Comparison of ENCODE assay signal across 8 mouse cellular contexts in genomic region chr8:70743656-70744590, GRCm38 (mm10). TPM values are rescaled to one million over a fixed set of nuclear protein-coding genes. Genes with fewer than 3 reads are reported as not detected.
DNase-seq lines count a peak whose midpoint lies in the region; ATAC-seq and TF ChIP-seq lines count a peak whose summit lies in the region.

No protein-coding gene starts in this region.

- H3K4me2 ChIP-seq in forebrain, embryonic 15.5 days (replicated peaks): peak overlapping the region; percentile 50
- H3K4me2 ChIP-seq in limb, embryonic 11.5 days (ENCODE audit: low read depth, severe bottlenecking): peak overlapping the region; percentile 43
- H3K4me2 ChIP-seq in midbrain, embryonic 12.5 days (replicated peaks): peak overlapping the region; percentile 51

- TF ChIP-seq CTCF in bone marrow macrophage, adult 2 months (IDR thresholded peaks at IDR 0.05; ENCODE audit: low read depth, low read length): no peak

- H3K9ac ChIP-seq in forebrain, embryonic 15.5 days (replicated peaks): peak overlapping the region; percentile 49
- 0 out of 2 replicates have a peak overlapping the region, but pooled peaks have one; percentile 17 for H3K9ac ChIP-seq in limb, embryonic 11.5 days (ENCODE audit: low read length)
- peak overlapping the region; percentile 41; the same call in 1 of the 2 replicates for H3K9ac ChIP-seq in midbrain, embryonic 12.5 days (replicated peaks)

- no peaks in the 10 kb centered on the region for H3K9me3 ChIP-seq in forebrain, embryonic 15.5 days
- no peaks in the 10 kb centered on the region for H3K9me3 ChIP-seq in hindbrain, embryonic 10.5 days
- no peaks in the 10 kb centered on the region for H3K9me3 ChIP-seq in limb, embryonic 11.5 days (ENCODE audit: control insufficient read depth, low read length)
- H3K9me3 ChIP-seq in midbrain, embryonic 12.5 days: no peaks in the 10 kb centered on the region

- WGBS in forebrain, embryonic 15.5 days: 3% methylated on average over 48 of the region's 48 CpGs
- 4% methylated on average over 48 of the region's 48 CpGs for WGBS in hindbrain, embryonic 10.5 days
- whole genome bisulfite sequencing in limb, embryonic 11.5 days: 5% methylated on average over 48 of the region's 48 CpGs
- 3% methylated on average over 48 of the region's 48 CpGs for WGBS in midbrain, embryonic 12.5 days

- no peaks in the 10 kb centered on the region for H3K36me3 ChIP-seq in forebrain, embryonic 15.5 days
- no peaks in the 10 kb centered on the region for H3K36me3 ChIP-seq in hindbrain, embryonic 10.5 days
- H3K36me3 ChIP-seq in limb, embryonic 11.5 days (ENCODE audit: control insufficient read depth, insufficient read depth, low read length): no peaks in the 10 kb centered on the region
- no peaks in the 10 kb centered on the region for H3K36me3 ChIP-seq in midbrain, embryonic 12.5 days

- peaks cover 56% of the 10 kb centered on the region for H3K27me3 ChIP-seq in forebrain, embryonic 15.5 days
- H3K27me3 ChIP-seq in hindbrain, embryonic 10.5 days (ENCODE audit: insufficient read depth, poor library complexity, severe bottlenecking): peaks cover 89% of the 10 kb centered on the region
- peaks cover 58% of the 10 kb centered on the region for H3K27me3 ChIP-seq in limb, embryonic 11.5 days (ENCODE audit: control insufficient read depth, insufficient read depth, low read length)
- peaks cover 84% of the 10 kb centered on the region for H3K27me3 ChIP-seq in midbrain, embryonic 12.5 days

- peaks cover 5% of the 10 kb centered on the region; the same call in 1 of the 2 replicates for H3K4me1 ChIP-seq in bone marrow macrophage, adult 2 months (ENCODE audit: control insufficient read depth, insufficient read depth, low read length)
- H3K4me1 ChIP-seq in forebrain, embryonic 15.5 days: peaks cover 18% of the 10 kb centered on the region
- peaks cover 23% of the 10 kb centered on the region for H3K4me1 ChIP-seq in hindbrain, embryonic 10.5 days (replicated peaks)
- H3K4me1 ChIP-seq in limb, embryonic 11.5 days (ENCODE audit: control insufficient read depth, insufficient read depth, low read length): peaks cover 9% of the 10 kb centered on the region
- H3K4me1 ChIP-seq in midbrain, embryonic 12.5 days: peaks cover 21% of the 10 kb centered on the region

- DNase-seq in cerebellum, adult 11 months: no peak
- peak; percentile 45 for DNase-seq in hindbrain, embryonic 10.5 days (ENCODE audit: low spot score)
- no peak for DNase-seq in limb, embryonic 11.5 days (ENCODE audit: low spot score)
- no peak for DNase-seq in ovary, postnatal 10 days (ENCODE audit: low spot score)

- TF ChIP-seq POLR2A in bone marrow macrophage, adult 2 months (IDR thresholded peaks at IDR 0.05; ENCODE audit: borderline replicate concordance, low read depth, low read length): no peak

- 0 out of 2 replicates have a peak, but pooled peaks have one; percentile 12 for ATAC-seq in cerebellum, adult (ENCODE audit: insufficient number of reproducible peaks, low FRiP score, low TSS enrichment)
- ATAC-seq in forebrain, embryonic 15.5 days (replicated peaks): peak; percentile 20; the same call in 1 of the 2 replicates
- no peak for ATAC-seq in limb, embryonic 11.5 days (ENCODE audit: insufficient number of reproducible peaks, low FRiP score, low TSS enrichment, low read depth)
- ATAC-seq in midbrain, embryonic 12.5 days (ENCODE audit: low FRiP score, low read depth): peak; percentile 27; the same call in 1 of the 2 replicates

- H3K4me3 ChIP-seq in bone marrow macrophage, adult 2 months (ENCODE audit: insufficient read depth, low read length): peak overlapping the region; percentile 54
- H3K4me3 ChIP-seq in forebrain, embryonic 15.5 days: peak overlapping the region; percentile 37
- H3K4me3 ChIP-seq in hindbrain, embryonic 10.5 days: peak overlapping the region; percentile 49
- H3K4me3 ChIP-seq in limb, embryonic 11.5 days (ENCODE audit: low read depth, low read length): peak overlapping the region; percentile 20; the same call in 1 of the 2 replicates
- H3K4me3 ChIP-seq in midbrain, embryonic 12.5 days: peak overlapping the region; percentile 27

- H3K27ac ChIP-seq in bone marrow macrophage, adult 2 months (ENCODE audit: insufficient read depth, low read depth, low read length): no peak overlapping the region
- no peak overlapping the region for H3K27ac ChIP-seq in forebrain, embryonic 15.5 days (replicated peaks)
- peak overlapping the region; percentile 80 for H3K27ac ChIP-seq in hindbrain, embryonic 10.5 days
- no peak overlapping the region for H3K27ac ChIP-seq in limb, embryonic 11.5 days (replicated peaks; ENCODE audit: low read depth, low read length)
- no peak overlapping the region for H3K27ac ChIP-seq in midbrain, embryonic 12.5 days (replicated peaks)

RNA-seq across cellular contexts. Expression of gene Rab3a, which starts 10.6 kb away (rescaled TPM):
- polyA plus RNA-seq in bone marrow macrophage, adult 2 months (2012; ENCODE audit: insufficient read depth, insufficient read length, missing spikeins): 7.9 and 9.4 TPM in 2 replicates
- 319 and 328 TPM in 2 replicates for polyA plus RNA-seq in forebrain, embryonic 15.5 days (2015; fragmentation: Nextera tagmentation; extraction: Ambion mirVana)
- 24.8 and 70.3 TPM in 2 replicates for polyA plus RNA-seq in hindbrain, embryonic 10.5 days (2016; fragmentation: Nextera tagmentation; extraction: Ambion mirVana)
- polyA plus RNA-seq in limb, embryonic 11.5 days (2014; fragmentation: Nextera tagmentation; extraction: Ambion mirVana): 11.6 and 12.3 TPM in 2 replicates
- polyA plus RNA-seq in midbrain, embryonic 12.5 days (2016; fragmentation: Nextera tagmentation; extraction: Ambion mirVana): 98.9 and 102 TPM in 2 replicates

RNA-seq across cellular contexts. Expression of gene Mpv17l2, which starts 16.8 kb away (rescaled TPM):
- 32.4 and 33.7 TPM in 2 replicates for polyA plus RNA-seq in bone marrow macrophage, adult 2 months (2012; ENCODE audit: insufficient read depth, insufficient read length, missing spikeins)
- polyA plus RNA-seq in forebrain, embryonic 15.5 days (2015; fragmentation: Nextera tagmentation; extraction: Ambion mirVana): 51.5 and 57.7 TPM in 2 replicates
- polyA plus RNA-seq in hindbrain, embryonic 10.5 days (2016; fragmentation: Nextera tagmentation; extraction: Ambion mirVana): 35.0 and 40.6 TPM in 2 replicates
- polyA plus RNA-seq in limb, embryonic 11.5 days (2014; fragmentation: Nextera tagmentation; extraction: Ambion mirVana): 23.1 and 23.6 TPM in 2 replicates
- polyA plus RNA-seq in midbrain, embryonic 12.5 days (2016; fragmentation: Nextera tagmentation; extraction: Ambion mirVana): 35.4 and 37.3 TPM in 2 replicates

RNA-seq across cellular contexts. Expression of gene Pde4c, which starts 20.4 kb away (rescaled TPM):
- not detected in 2 replicates for polyA plus RNA-seq in bone marrow macrophage, adult 2 months (2012; ENCODE audit: insufficient read depth, insufficient read length, missing spikeins)
- polyA plus RNA-seq in forebrain, embryonic 15.5 days (2015; fragmentation: Nextera tagmentation; extraction: Ambion mirVana): 0.13 and 0.22 TPM in 2 replicates
- 0.63 and 0.69 TPM in 2 replicates for polyA plus RNA-seq in hindbrain, embryonic 10.5 days (2016; fragmentation: Nextera tagmentation; extraction: Ambion mirVana)
- 0.08 and 0.13 TPM in 2 replicates for polyA plus RNA-seq in limb, embryonic 11.5 days (2014; fragmentation: Nextera tagmentation; extraction: Ambion mirVana)
- polyA plus RNA-seq in midbrain, embryonic 12.5 days (2016; fragmentation: Nextera tagmentation; extraction: Ambion mirVana): 0.15 and 0.39 TPM in 2 replicates

RNA-seq across cellular contexts. Expression of gene Gm3336, which starts 25.6 kb away (rescaled TPM):
- not detected in 2 replicates for polyA plus RNA-seq in bone marrow macrophage, adult 2 months (2012; ENCODE audit: insufficient read depth, insufficient read length, missing spikeins)
- polyA plus RNA-seq in forebrain, embryonic 15.5 days (2015; fragmentation: Nextera tagmentation; extraction: Ambion mirVana): not detected in 2 replicates
- polyA plus RNA-seq in hindbrain, embryonic 10.5 days (2016; fragmentation: Nextera tagmentation; extraction: Ambion mirVana): not detected in 2 replicates
- not detected in 2 replicates for polyA plus RNA-seq in limb, embryonic 11.5 days (2014; fragmentation: Nextera tagmentation; extraction: Ambion mirVana)
- not detected in 2 replicates for polyA plus RNA-seq in midbrain, embryonic 12.5 days (2016; fragmentation: Nextera tagmentation; extraction: Ambion mirVana)

RNA-seq across cellular contexts. Expression of gene Pik3r2, which starts 32.6 kb away (rescaled TPM):
- polyA plus RNA-seq in bone marrow macrophage, adult 2 months (2012; ENCODE audit: insufficient read depth, insufficient read length, missing spikeins): 26.9 and 27.5 TPM in 2 replicates
- polyA plus RNA-seq in forebrain, embryonic 15.5 days (2015; fragmentation: Nextera tagmentation; extraction: Ambion mirVana): 126 and 127 TPM in 2 replicates
- 73.4 and 82.1 TPM in 2 replicates for polyA plus RNA-seq in hindbrain, embryonic 10.5 days (2016; fragmentation: Nextera tagmentation; extraction: Ambion mirVana)
- polyA plus RNA-seq in limb, embryonic 11.5 days (2014; fragmentation: Nextera tagmentation; extraction: Ambion mirVana): 46.9 and 48.3 TPM in 2 replicates
- polyA plus RNA-seq in midbrain, embryonic 12.5 days (2016; fragmentation: Nextera tagmentation; extraction: Ambion mirVana): 73.4 and 74.6 TPM in 2 replicates
